Mouse (Mus musculus): ENCODE data around the gene Klhl21. TPM values are rescaled to one million over a fixed set of nuclear protein-coding genes. Genes with fewer than 3 reads are reported as not detected.

Klhl21 gene
- total RNA-seq, 2 experiments from 2014 or later = 26.9 to 31.8 TPM

GRCm38 (mm10) chr4:151994228-151995171, 14.1 kb upstream of the Klhl21 start:
- peak; percentile 48 for DNase-seq

GRCm38 (mm10) chr4:151995371-151996172, 13.0 kb upstream of the Klhl21 start:
- peak; percentile 50 for DNase-seq
- intact Hi-C loops (cut with DNase I; ENCODE audit: low total_unique reads) = no loop called here

More at GRCm38 (mm10) chr4:151994228-151995171, 14.1 kb upstream of the Klhl21 start:
- intact Hi-C loops (cut with DNase I; ENCODE audit: low total_unique reads) = no loop called here

- peak; percentile 100 for DNase-seq
- intact Hi-C loops (cut with DNase I; ENCODE audit: low total_unique reads) = no loop called here
Observed at GRCm38 (mm10) chr4:151996173-151996950, 12.2 kb upstream of the Klhl21 start, which contains the start of gene Phf13. Phf13 (minus strand) TSS chr4:151996258.

- intact Hi-C loops (cut with DNase I; ENCODE audit: low total_unique reads) = no loop called here
- no peak for DNase-seq
Observed at GRCm38 (mm10) chr4:151996951-151997222, 11.7 kb upstream of the Klhl21 start.

- no peak for DNase-seq
- intact Hi-C loops (cut with DNase I; ENCODE audit: low total_unique reads) = no loop called here
Observed at GRCm38 (mm10) chr4:151997701-151998100, 10.9 kb upstream of the Klhl21 start.

GRCm38 (mm10) chr4:151999481-151999880, 9.1 kb upstream of the Klhl21 start:
- DNase-seq = no peak
- intact Hi-C loops (cut with DNase I; ENCODE audit: low total_unique reads) = no loop called here

GRCm38 (mm10) chr4:152000906-152001305, 7.7 kb upstream of the Klhl21 start:
- intact Hi-C loops (cut with DNase I; ENCODE audit: low total_unique reads) = no loop called here
- no peak for DNase-seq

- intact Hi-C loops (cut with DNase I; ENCODE audit: low total_unique reads) = no loop called here
- DNase-seq = no peak
Observed at GRCm38 (mm10) chr4:152001335-152001734, 7.3 kb upstream of the Klhl21 start.

GRCm38 (mm10) chr4:152002063-152002462, 6.5 kb upstream of the Klhl21 start:
- intact Hi-C loops (cut with DNase I; ENCODE audit: low total_unique reads) = no loop called here
- no peak for DNase-seq

- intact Hi-C loops (cut with DNase I; ENCODE audit: low total_unique reads) = no loop called here
- DNase-seq = no peak
Observed at GRCm38 (mm10) chr4:152006137-152006536, 2.5 kb upstream of the Klhl21 start.

- intact Hi-C loops (cut with DNase I; ENCODE audit: low total_unique reads) = no loop called here
- DNase-seq = no peak
Observed at GRCm38 (mm10) chr4:152006812-152007211, 1.8 kb upstream of the Klhl21 start.

- DNase-seq = no peak
- intact Hi-C loops (cut with DNase I; ENCODE audit: low total_unique reads) = no loop called here
Observed at GRCm38 (mm10) chr4:152007481-152008147, 989 bp upstream of the Klhl21 start.

GRCm38 (mm10) chr4:152008148-152008500, 479 bp upstream of the Klhl21 start:
- no peak for DNase-seq
- intact Hi-C loops (cut with DNase I; ENCODE audit: low total_unique reads) = no loop called here

- intact Hi-C loops (cut with DNase I; ENCODE audit: low total_unique reads) = no loop called here
- peak; percentile 82 for DNase-seq
Observed at GRCm38 (mm10) chr4:152009076-152010051, 761 bp downstream of the Klhl21 start.

- intact Hi-C loops (cut with DNase I; ENCODE audit: low total_unique reads) = no loop called here
- DNase-seq = no peak
Observed at GRCm38 (mm10) chr4:152010091-152010706, 1.6 kb downstream of the Klhl21 start.

GRCm38 (mm10) chr4:152010707-152011134, 2.1 kb downstream of the Klhl21 start:
- intact Hi-C loops (cut with DNase I; ENCODE audit: low total_unique reads) = no loop called here

GRCm38 (mm10) chr4:152011171-152011760, 2.7 kb downstream of the Klhl21 start:
- intact Hi-C loops (cut with DNase I; ENCODE audit: low total_unique reads) = no loop called here
- no peak for DNase-seq

More at GRCm38 (mm10) chr4:152010707-152011134, 2.1 kb downstream of the Klhl21 start:
- DNase-seq = no peak

All from gastrocnemius, postnatal 14 days (tissue).